Mouse (Mus musculus) forebrain, embryonic 15.5 days (tissue): ENCODE data around the gene Osbpl3. TPM values are rescaled to one million over a fixed set of nuclear protein-coding genes. Genes with fewer than 3 reads are reported as not detected.

Source experiments
- polyA plus RNA-seq: library from polyadenylated mRNA; unstranded; fragments of >200 nt; fragmentation: Nextera tagmentation; extraction: Ambion mirVana; gene quantifications from 2 replicates; pipeline ENCODE4 v1.2.1, GENCODE M21; 2015

Gene Osbpl3
- polyA plus RNA-seq, 1 experiment from 2014 or later = 5.0 TPM

Other genes with a start within 250 kb of the Osbpl3 start
- gene Gsdme, start 192.3 kb downstream of the Osbpl3 start, polyA plus RNA-seq = 77.2 and 82.7 TPM in 2 replicates
- gene Cycs, start 110.3 kb upstream of the Osbpl3 start, polyA plus RNA-seq = 64.2 and 64.4 TPM in 2 replicates
- gene 4921507P07Rik, start 140.4 kb upstream of the Osbpl3 start, polyA plus RNA-seq = 0.95 and 1.3 TPM in 2 replicates
- 1.0 TPM in 1 of 2 replicates, not detected in the other for gene Npvf, start 198.2 kb upstream of the Osbpl3 start, polyA plus RNA-seq